Mouse (Mus musculus): ENCODE results near the gene Trpc4ap.

Trpc4ap gene

GRCm38 (mm10) chr2:155693136-155693535, 952 bp upstream of the Trpc4ap start:
- DNase-seq (ENCODE audit: low spot score), result no peak

DNA sequence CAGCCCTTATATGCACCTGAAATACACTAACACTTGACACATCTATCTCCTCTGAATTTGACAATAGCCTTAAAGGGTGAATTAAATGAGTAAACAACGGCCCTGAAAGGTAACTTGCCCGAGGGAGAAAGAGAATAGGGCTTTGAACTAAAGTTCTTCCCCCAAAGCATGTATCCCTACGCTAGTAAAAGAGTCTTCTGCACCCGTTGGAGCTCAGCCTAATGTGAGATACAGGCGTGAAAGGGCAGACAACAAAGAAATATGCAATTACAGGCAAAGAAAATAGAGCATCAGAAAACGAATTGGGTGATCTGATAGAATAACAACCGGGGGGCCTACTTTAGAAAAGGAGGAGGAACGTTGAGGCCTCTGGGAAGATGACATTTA, 855 bp downstream of the Trpc4ap start:
- no peak for DNase-seq (ENCODE audit: low spot score)

DNA sequence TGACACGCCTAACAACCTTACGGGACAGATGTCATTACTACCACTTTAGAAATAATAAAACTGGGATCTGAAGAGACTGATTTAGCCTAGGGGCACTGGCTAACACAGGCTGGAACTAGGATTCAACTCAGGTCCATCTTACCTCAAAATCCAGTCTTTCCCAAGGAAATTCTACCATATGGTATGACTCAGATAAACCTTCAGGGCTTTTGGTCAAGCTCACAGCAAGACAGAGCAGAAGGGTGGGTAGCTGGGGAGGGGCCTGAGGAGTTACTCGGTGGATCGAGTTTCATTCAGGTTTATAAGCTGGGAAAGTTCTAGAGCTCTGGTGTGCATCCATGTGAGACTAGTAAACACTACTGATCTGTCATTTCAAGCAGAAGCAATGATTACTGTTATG, 3.0 kb downstream of the Trpc4ap start:
- DNase-seq (ENCODE audit: low spot score), result no peak

DNA sequence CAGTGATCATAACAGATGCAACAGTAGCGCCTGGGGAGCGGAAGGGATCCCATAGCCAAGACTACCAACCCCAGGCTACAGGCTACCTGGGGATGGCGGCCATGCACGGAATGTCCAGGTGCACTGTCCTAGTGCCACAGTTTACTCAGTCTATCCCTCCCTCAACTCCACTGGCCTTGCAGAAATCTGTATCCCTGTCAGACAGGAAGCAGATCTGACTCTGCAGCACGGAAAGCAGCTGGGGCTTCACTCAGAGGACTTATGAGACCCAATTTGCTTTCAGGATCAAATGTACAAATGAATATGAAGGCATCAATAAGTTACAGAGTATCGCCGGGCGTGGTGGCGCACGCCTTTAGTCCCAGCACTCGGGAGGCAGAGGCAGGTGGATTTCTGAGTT, 4.4 kb downstream of the Trpc4ap start:
- DNase-seq (ENCODE audit: low spot score), result no peak

- no peak for DNase-seq (ENCODE audit: low spot score)
Measured at GRCm38 (mm10) chr2:155686572-155686971, 5.6 kb downstream of the Trpc4ap start.

DNA sequence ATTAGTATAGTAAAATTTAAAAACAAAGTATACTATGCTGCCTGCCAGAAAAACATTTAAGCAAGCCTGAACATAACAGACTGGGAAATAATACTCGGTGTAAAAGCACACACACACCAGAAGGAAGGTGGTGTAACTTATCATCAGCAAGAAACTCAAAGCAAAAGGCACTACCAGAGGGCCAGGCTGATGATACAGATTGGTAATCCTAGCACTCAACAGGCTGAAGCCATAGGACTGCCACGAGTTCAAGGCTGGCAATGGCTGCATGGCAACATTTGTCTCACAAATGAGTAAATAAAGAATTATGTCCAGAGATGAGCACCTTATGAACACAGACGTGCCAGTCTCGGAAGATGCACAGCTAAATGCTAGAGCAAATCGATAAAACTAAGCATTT, 8.4 kb downstream of the Trpc4ap start:
- DNase-seq (ENCODE audit: low spot score), result no peak

DNA sequence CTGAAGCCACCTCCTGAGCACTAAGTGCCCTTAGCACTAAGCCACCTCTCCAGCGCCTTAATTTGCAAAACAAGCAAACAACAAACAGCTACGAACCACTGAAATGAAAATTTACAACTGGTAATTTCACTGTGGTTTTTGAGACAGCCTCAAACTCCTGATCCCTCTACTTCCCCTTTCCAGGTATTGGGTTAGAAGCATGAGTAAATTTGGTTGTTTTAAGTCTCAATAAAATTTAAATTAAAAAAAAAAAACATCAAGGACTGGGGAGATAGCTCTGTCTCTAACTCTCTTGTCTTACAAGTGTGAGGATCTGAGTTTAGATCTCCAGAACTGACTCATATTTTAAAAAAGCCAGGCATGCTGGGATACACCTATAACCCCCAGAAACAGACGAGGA, 9.0 kb downstream of the Trpc4ap start:
- DNase-seq (ENCODE audit: low spot score), result no peak

DNA sequence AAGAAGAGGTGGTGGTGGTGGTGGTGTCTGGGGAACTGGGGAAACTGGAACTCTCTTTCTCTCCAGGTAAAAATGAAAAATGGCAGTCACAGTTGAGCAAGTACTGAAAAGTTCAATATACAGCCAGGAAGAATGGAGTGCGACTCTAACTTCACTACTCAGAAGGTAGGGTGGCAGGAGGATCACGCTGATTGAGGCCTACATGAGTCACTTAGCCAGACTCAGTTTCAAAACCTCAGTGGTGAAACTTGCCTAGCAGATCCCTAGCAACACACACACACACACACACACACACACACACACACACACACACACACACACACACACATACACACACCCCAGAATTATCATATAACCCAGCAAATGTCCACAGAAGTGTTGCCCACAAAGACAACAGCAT, 10.3 kb downstream of the Trpc4ap start:
- no peak for DNase-seq (ENCODE audit: low spot score)

- no peak for DNase-seq (ENCODE audit: low spot score)
Measured at GRCm38 (mm10) chr2:155681194-155681593, 11.0 kb downstream of the Trpc4ap start.

DNA sequence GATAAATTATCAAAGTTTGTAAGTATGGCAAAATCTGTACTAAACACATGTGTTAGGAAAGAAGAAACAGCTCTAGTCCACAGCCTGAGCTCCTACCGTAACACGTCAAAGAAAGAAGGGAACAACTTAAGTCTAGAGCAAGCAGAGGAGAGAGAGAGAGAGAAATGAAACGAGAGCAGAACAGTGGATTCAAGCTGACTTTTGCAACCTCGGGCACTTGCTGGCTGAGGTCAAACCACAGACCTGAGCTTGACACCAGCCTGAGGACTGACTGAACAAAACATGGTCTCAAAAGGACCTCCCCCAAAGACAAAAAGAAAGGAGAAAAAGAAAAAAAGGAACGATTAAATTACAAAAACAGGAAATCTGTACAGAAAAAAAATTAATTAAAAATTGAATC, 11.6 kb downstream of the Trpc4ap start:
- no peak for DNase-seq (ENCODE audit: low spot score)

DNA sequence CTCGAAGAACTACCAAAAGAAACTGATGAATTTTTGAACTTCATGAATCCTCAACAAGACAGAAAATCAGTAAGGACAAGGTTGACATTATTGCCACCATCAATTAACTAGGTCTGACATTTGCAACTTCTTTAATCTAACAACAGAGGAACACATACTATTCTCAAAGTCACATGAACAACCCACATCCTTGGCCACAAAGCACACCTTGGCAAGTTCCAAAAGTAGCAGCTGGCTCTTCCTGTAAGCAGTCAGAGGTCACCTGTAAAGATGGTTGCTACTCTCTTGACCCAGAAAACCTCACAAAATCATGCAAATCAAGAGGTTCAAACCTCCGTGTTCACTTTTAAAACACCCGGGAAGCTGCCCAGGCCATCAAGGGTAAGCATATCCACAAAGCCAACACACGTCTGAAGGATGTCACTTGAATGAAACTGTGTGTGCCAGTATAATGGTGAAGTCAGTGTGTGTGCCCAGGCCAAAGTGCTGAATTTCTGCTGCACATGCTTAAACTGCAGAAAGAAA, 12.5 kb downstream of the Trpc4ap start:
- DNase-seq (ENCODE audit: low spot score), result no peak

GRCm38 (mm10) chr2:155675118-155675517, 17.1 kb downstream of the Trpc4ap start:
- no peak for DNase-seq (ENCODE audit: low spot score)

DNA sequence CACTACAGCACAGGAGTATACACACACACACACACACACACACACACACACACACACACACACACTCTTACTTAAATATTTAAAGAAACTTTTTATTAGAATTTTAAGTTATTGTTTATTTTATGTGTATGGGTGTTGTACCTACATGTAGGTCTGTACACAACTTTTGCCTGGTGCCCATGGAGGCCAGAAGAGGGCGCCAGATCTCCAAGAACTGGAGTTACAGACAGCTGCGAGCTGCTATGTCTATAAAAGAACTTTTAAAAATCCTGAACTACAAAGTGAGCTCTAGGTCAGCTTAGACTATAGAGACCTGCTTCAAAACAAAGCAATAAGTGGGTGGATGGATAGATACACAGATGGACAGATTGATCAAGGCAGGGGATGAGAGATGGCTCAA, 18.6 kb downstream of the Trpc4ap start:
- peak; percentile 54 for DNase-seq (ENCODE audit: low spot score)

GRCm38 (mm10) chr2:155671236-155671635, 20.9 kb downstream of the Trpc4ap start:
- no peak for DNase-seq (ENCODE audit: low spot score)

DNA sequence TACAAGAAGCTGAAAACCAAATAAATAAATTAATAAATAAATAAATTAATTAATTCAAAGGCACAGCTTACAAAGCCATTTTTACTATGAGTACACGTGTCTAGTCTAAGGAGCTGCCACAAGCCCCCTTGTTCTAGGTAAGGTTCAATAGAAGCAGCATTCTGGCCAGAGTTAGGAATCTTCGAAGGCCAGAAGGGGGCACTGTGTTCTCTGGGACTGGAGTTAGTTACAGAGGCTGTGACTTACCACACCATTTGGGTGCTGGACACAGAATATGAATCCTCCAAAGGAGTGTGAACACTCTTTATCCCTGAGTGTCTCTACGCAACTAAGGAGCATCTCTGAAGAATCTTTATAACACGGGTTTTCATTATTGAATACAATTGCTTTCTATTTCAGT, 23.7 kb downstream of the Trpc4ap start:
- DNase-seq (ENCODE audit: low spot score), result no peak

DNA sequence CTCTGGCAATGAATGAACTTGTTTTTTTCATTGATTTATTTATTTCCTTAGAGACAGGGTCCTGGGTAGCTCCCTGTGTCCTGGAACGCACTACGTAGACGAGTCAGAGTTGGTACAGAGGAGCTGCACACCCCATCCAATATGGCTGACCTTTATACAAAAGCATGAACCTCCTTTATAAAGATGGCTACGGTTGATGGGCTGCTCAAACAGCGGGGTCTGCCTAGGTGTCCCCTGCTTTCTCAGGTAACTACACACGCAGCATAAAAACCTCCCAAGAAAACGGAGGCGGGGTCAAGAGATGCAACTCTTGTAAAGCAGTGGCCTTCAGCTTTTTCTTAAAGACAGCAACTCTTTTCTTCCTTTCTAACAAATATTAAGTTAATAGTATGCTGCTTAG, 24.3 kb downstream of the Trpc4ap start:
- DNase-seq (ENCODE audit: low spot score), result no peak

DNA sequence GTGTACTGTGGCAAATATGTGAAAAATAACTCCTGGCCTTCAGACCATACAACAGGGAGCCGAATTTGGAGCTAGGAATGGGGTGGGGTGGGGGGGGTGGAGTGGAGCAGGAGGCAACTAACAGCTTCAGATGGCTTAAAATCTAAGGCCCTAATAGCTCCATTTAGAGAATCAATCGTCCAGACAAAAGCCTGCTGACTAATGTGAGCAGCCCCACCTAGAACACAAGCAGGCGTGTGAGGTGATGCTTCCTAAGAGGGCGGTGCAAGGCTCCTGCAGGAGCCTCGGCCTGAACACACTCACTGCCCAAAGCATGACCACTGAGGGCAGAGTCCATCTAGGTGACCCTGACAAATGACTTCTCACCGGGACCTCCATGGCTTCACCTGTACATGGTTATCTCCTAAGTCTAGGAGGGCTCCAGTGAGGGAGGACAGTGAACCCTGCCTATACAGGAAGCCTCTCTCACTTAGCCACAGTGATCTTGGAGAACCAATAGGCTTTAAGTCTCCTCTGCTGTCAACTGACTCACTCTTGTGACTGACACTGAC, 28.2 kb downstream of the Trpc4ap start:
- no peak for DNase-seq (ENCODE audit: low spot score)

- DNase-seq (ENCODE audit: low spot score), result peak; percentile 31
Measured at GRCm38 (mm10) chr2:155663097-155663496, 29.1 kb downstream of the Trpc4ap start.

DNA sequence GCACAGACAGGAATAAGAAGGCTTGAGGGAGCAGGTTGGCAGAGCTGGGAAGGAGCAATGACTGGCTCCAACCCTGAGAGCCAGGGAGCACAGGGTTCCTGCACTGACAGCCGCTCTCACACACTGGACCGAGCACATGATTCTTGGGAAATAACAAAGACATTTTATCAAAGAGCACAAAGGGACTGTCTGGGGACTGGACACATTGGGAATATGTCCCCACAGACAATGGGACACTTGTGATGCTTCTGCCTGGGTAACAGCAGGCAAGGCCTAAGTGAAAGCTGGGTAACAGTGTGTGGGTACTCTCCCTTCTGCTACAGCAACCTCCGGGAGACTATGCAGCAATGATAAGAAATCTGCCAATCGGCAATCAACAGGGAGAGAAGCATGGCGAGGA, 29.8 kb downstream of the Trpc4ap start:
- DNase-seq (ENCODE audit: low spot score), result no peak

DNA sequence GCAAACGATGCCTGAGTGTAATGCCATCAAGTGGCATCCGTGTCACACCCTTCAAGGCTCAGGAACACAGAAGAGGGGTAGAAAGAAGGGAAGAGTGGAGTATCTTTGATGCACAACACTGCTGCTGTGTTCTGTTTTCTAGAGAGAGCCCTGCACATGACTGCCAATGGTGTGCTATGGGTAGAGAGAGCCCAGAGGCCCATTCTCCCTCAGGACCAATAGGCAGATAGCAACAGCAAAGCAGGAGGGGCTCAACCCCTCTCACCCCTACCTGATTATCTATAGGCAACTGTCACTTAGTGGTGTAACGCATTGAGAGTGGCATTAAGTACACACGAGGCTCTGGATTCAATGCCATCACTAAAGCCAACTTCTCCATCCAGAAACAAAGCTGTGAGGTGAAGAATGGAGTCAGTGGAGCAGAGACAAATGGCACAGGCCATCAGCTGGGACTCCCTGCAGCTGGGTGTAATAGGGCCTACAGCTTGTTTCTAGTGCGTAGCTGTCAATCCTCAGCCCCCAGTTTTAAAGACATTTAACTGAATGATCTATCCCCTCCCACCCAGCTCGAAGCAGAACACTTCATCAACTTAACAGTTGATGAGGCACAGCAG, 36.3 kb downstream of the Trpc4ap start:
- DNase-seq (ENCODE audit: low spot score), result no peak

DNA sequence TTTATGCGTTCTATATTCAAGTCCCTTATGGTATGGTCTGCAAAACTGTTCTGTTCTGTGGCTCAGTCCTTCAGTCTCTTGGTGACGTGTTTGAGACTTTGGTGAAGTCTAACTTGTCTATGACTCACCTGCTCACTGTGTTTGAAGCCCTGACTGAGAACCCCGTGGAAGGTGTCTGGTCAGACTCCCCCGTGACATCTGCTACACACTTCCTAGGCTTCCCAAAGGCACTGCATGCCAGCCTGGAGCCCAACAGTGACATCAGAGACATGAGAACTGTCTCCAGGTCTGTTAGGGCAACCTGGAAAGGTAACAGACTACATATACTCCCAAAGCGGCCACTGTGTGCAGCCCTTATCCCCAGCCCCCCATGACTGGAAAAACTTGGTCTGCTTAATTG, 39.6 kb downstream of the Trpc4ap start:
- DNase-seq (ENCODE audit: low spot score), result no peak

DNA sequence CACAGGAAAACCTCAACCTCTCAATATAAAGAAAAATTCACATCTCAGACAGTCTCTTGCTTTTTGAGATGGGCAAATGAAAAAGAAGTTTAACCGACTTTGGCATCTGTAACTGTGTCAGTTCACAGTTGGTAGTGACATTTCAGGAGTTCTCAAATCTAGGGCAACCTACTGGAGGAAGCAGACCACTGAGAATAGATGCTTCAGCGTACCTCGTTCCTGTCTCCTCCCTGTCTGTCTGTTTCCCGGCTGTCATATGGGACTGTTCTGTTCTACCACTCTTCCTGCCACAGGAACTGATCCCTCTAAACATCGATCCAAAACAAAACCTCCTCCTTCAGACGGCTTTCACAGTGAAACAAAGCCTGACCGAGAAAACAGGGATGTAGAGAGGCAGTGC, 46.4 kb downstream of the Trpc4ap start:
- no peak for DNase-seq (ENCODE audit: low spot score)

GRCm38 (mm10) chr2:155641540-155642472, 50.4 kb downstream of the Trpc4ap start:
- DNase-seq (ENCODE audit: low spot score), result no peak

Data from urinary bladder, postnatal 25 days (tissue).